Mouse (Mus musculus): ENCODE measurements at regions not wholly inside any gene's neighbourhood (a gene's known extent, or its start where the extent isn't known, plus 50 kb on each side); places are given as distances from the start of the nearest gene placed in this dataset.
A peak's percentile ranks its signal among the peaks of the same experiment; 100 is the strongest.

- ATAC-seq (ENCODE audit: low FRiP score) (no peak), DNase-seq (ENCODE audit: low spot score, missing footprints) (no peak)
- WGBS: 79% methylated on average over 3 of the region's 3 CpGs
- Histone ChIP-seq H3K9me3 (ENCODE audit: control insufficient read depth, low read length) (no peaks in the 10 kb centered on the region), H3K4me1 (ENCODE audit: control insufficient read depth, insufficient read depth, low read length) (no peaks in the 10 kb centered on the region), H3K9ac (ENCODE audit: low read length) (no peak overlapping the region), H3K27ac (ENCODE audit: low read depth, low read length) (no peak overlapping the region), H3K4me3 (ENCODE audit: low read depth, low read length) (no peak overlapping the region), H3K27me3 (ENCODE audit: control insufficient read depth, insufficient read depth, low read length) (no peaks in the 10 kb centered on the region), H3K36me3 (ENCODE audit: control insufficient read depth, insufficient read depth, low read length) (no peaks in the 10 kb centered on the region), H3K4me2 (no peak overlapping the region)
Observed at GRCm38 (mm10) chr9:52591188-52591587, 88.4 kb downstream of the AI593442 start.

- no peak overlapping the region for H3K4me2 ChIP-seq
- H3K9ac ChIP-seq (ENCODE audit: low read length): no peak overlapping the region
- H3K4me1 ChIP-seq (ENCODE audit: control insufficient read depth, insufficient read depth, low read length): no peaks in the 10 kb centered on the region
- no peak overlapping the region for H3K27ac ChIP-seq (ENCODE audit: low read depth, low read length)
- WGBS: 83% methylated on average over 4 of the region's 4 CpGs
- no peak for DNase-seq (ENCODE audit: low spot score, missing footprints)
- no peak overlapping the region for H3K4me3 ChIP-seq (ENCODE audit: low read depth, low read length)
- H3K9me3 ChIP-seq (ENCODE audit: control insufficient read depth, low read length): no peaks in the 10 kb centered on the region
- no peak for ATAC-seq (ENCODE audit: low FRiP score)
- no peaks in the 10 kb centered on the region for H3K27me3 ChIP-seq (ENCODE audit: control insufficient read depth, insufficient read depth, low read length)
- H3K36me3 ChIP-seq (ENCODE audit: control insufficient read depth, insufficient read depth, low read length): no peaks in the 10 kb centered on the region
Observed at GRCm38 (mm10) chr9:52574066-52574465, 105.5 kb downstream of the AI593442 start.

GRCm38 (mm10) chr9:52551577-52552281, 127.9 kb downstream of the AI593442 start:
- 63% methylated on average over 2 of the region's 2 CpGs for WGBS
- Histone ChIP-seq H3K4me3 (ENCODE audit: low read depth, low read length) (no peak overlapping the region), H3K27ac (ENCODE audit: low read depth, low read length) (no peak overlapping the region), H3K27me3 (ENCODE audit: control insufficient read depth, insufficient read depth, low read length) (no peaks in the 10 kb centered on the region), H3K9me3 (ENCODE audit: control insufficient read depth, low read length) (no peaks in the 10 kb centered on the region), H3K4me2 (no peak overlapping the region), H3K4me1 (ENCODE audit: control insufficient read depth, insufficient read depth, low read length) (no peaks in the 10 kb centered on the region), H3K9ac (ENCODE audit: low read length) (no peak overlapping the region), H3K36me3 (ENCODE audit: control insufficient read depth, insufficient read depth, low read length) (no peaks in the 10 kb centered on the region)
- ATAC-seq (ENCODE audit: low FRiP score) (no peak), DNase-seq (ENCODE audit: low spot score, missing footprints) (no peak)

- Histone ChIP-seq H3K27ac (ENCODE audit: low read depth, low read length) (no peak overlapping the region), H3K4me3 (ENCODE audit: low read depth, low read length) (no peak overlapping the region), H3K4me1 (ENCODE audit: control insufficient read depth, insufficient read depth, low read length) (no peaks in the 10 kb centered on the region), H3K27me3 (ENCODE audit: control insufficient read depth, insufficient read depth, low read length) (no peaks in the 10 kb centered on the region), H3K9ac (ENCODE audit: low read length) (no peak overlapping the region), H3K36me3 (ENCODE audit: control insufficient read depth, insufficient read depth, low read length) (no peaks in the 10 kb centered on the region), H3K4me2 (no peak overlapping the region), H3K9me3 (ENCODE audit: control insufficient read depth, low read length) (no peaks in the 10 kb centered on the region)
- ATAC-seq (ENCODE audit: low FRiP score) (no peak), DNase-seq (ENCODE audit: low spot score, missing footprints) (no peak)
- WGBS: 90% methylated on average over 2 of the region's 2 CpGs
Observed at GRCm38 (mm10) chr9:52546071-52546470, 133.5 kb downstream of the AI593442 start.

- H3K27ac ChIP-seq (ENCODE audit: low read depth, low read length): no peak overlapping the region
- WGBS: 82% methylated on average over 3 of the region's 3 CpGs
- DNase-seq (ENCODE audit: low spot score, missing footprints): no peak
Observed at GRCm38 (mm10) chr9:52539086-52539485, 140.5 kb downstream of the AI593442 start.

GRCm38 (mm10) chr9:52529444-52529915, 150.1 kb downstream of the AI593442 start:
- ATAC-seq (ENCODE audit: low FRiP score) (no peak), DNase-seq (ENCODE audit: low spot score, missing footprints) (no peak)
- Histone ChIP-seq H3K36me3 (ENCODE audit: control insufficient read depth, insufficient read depth, low read length) (no peaks in the 10 kb centered on the region), H3K9ac (ENCODE audit: low read length) (no peak overlapping the region), H3K27ac (ENCODE audit: low read depth, low read length) (no peak overlapping the region), H3K27me3 (ENCODE audit: control insufficient read depth, insufficient read depth, low read length) (no peaks in the 10 kb centered on the region), H3K4me1 (ENCODE audit: control insufficient read depth, insufficient read depth, low read length) (no peaks in the 10 kb centered on the region), H3K4me2 (no peak overlapping the region), H3K4me3 (ENCODE audit: low read depth, low read length) (no peak overlapping the region), H3K9me3 (ENCODE audit: control insufficient read depth, low read length) (no peaks in the 10 kb centered on the region)
- 91% methylated on average over 6 of the region's 6 CpGs for WGBS

More at GRCm38 (mm10) chr9:52539086-52539485, 140.5 kb downstream of the AI593442 start:
- no peak for ATAC-seq (ENCODE audit: low FRiP score)
- Histone ChIP-seq H3K27me3 (ENCODE audit: control insufficient read depth, insufficient read depth, low read length) (no peaks in the 10 kb centered on the region), H3K9ac (ENCODE audit: low read length) (no peak overlapping the region), H3K9me3 (ENCODE audit: control insufficient read depth, low read length) (no peaks in the 10 kb centered on the region), H3K36me3 (ENCODE audit: control insufficient read depth, insufficient read depth, low read length) (no peaks in the 10 kb centered on the region), H3K4me3 (ENCODE audit: low read depth, low read length) (no peak overlapping the region), H3K4me1 (ENCODE audit: control insufficient read depth, insufficient read depth, low read length) (no peaks in the 10 kb centered on the region), H3K4me2 (no peak overlapping the region)

GRCm38 (mm10) chr9:52500487-52500886, 179.1 kb downstream of the AI593442 start:
- H3K27me3 ChIP-seq (ENCODE audit: control insufficient read depth, insufficient read depth, low read length): no peaks in the 10 kb centered on the region
- no peak overlapping the region for H3K4me2 ChIP-seq
- no peak overlapping the region for H3K9ac ChIP-seq (ENCODE audit: low read length)
- H3K27ac ChIP-seq (ENCODE audit: low read depth, low read length): no peak overlapping the region
- no peaks in the 10 kb centered on the region for H3K36me3 ChIP-seq (ENCODE audit: control insufficient read depth, insufficient read depth, low read length)
- H3K4me3 ChIP-seq (ENCODE audit: low read depth, low read length): no peak overlapping the region
- H3K9me3 ChIP-seq (ENCODE audit: control insufficient read depth, low read length): no peaks in the 10 kb centered on the region
- ATAC-seq (ENCODE audit: low FRiP score): no peak
- H3K4me1 ChIP-seq (ENCODE audit: control insufficient read depth, insufficient read depth, low read length): no peaks in the 10 kb centered on the region
- 95% methylated on average over 3 of the region's 3 CpGs for WGBS
- DNase-seq (ENCODE audit: low spot score, missing footprints): no peak

GRCm38 (mm10) chr9:52495483-52496270, 183.9 kb downstream of the AI593442 start:
- Histone ChIP-seq H3K9ac (ENCODE audit: low read length) (no peak overlapping the region), H3K4me2 (no peak overlapping the region), H3K27ac (ENCODE audit: low read depth, low read length) (no peak overlapping the region), H3K36me3 (ENCODE audit: control insufficient read depth, insufficient read depth, low read length) (no peaks in the 10 kb centered on the region), H3K4me3 (ENCODE audit: low read depth, low read length) (no peak overlapping the region), H3K27me3 (ENCODE audit: control insufficient read depth, insufficient read depth, low read length) (no peaks in the 10 kb centered on the region), H3K4me1 (ENCODE audit: control insufficient read depth, insufficient read depth, low read length) (no peaks in the 10 kb centered on the region), H3K9me3 (ENCODE audit: control insufficient read depth, low read length) (no peaks in the 10 kb centered on the region)
- WGBS: 59% methylated on average over 8 of the region's 8 CpGs
- ATAC-seq (ENCODE audit: low FRiP score): no peak
- peak; percentile 85 for DNase-seq (ENCODE audit: low spot score, missing footprints)

- Histone ChIP-seq H3K4me3 (ENCODE audit: low read depth, low read length) (no peak overlapping the region), H3K27me3 (ENCODE audit: control insufficient read depth, insufficient read depth, low read length) (no peaks in the 10 kb centered on the region), H3K27ac (ENCODE audit: low read depth, low read length) (no peak overlapping the region), H3K9ac (ENCODE audit: low read length) (no peak overlapping the region), H3K36me3 (ENCODE audit: control insufficient read depth, insufficient read depth, low read length) (no peaks in the 10 kb centered on the region), H3K9me3 (ENCODE audit: control insufficient read depth, low read length) (no peaks in the 10 kb centered on the region), H3K4me2 (no peak overlapping the region), H3K4me1 (ENCODE audit: control insufficient read depth, insufficient read depth, low read length) (no peaks in the 10 kb centered on the region)
- DNase-seq (ENCODE audit: low spot score, missing footprints) (no peak), ATAC-seq (ENCODE audit: low FRiP score) (no peak)
- 66% methylated on average over 2 of the region's 2 CpGs for WGBS
Observed at GRCm38 (mm10) chr9:52492947-52493505, 186.6 kb downstream of the AI593442 start.

Measured in midbrain, embryonic 11.5 days (tissue).